Mouse (Mus musculus): Measurements from ENCODE around the gene Gipc2. TPM values are rescaled to one million over a fixed set of nuclear protein-coding genes. Genes with fewer than 3 reads are reported as not detected.

The Gipc2 gene
- not detected for polyA plus RNA-seq (2017; shearing (Covaris generic))

GRCm38 (mm10) chr3:152166099-152166423 is at the start of gene Gipc2:
Gipc2 (minus strand) TSS chr3:152166230.

GRCm38 (mm10) chr3:152209967-152210634 is 44.1 kb upstream of the Gipc2 start, which contains the start of the genes Dnajb4 and Fubp1:
Dnajb4 (minus strand) TSS chr3:152210302.
Fubp1 (plus strand) TSS chr3:152210422.

Other genes starting within 250 kb of the Gipc2 start
- gene Dnajb4, start 44.1 kb upstream of the Gipc2 start, polyA plus RNA-seq (2017; shearing (Covaris generic)), result 11.9 TPM
- gene Fubp1, start 44.2 kb upstream of the Gipc2 start, polyA plus RNA-seq (2017; shearing (Covaris generic)), result 219 TPM
- 0.53 TPM for gene Nexn, start 100.1 kb upstream of the Gipc2 start, polyA plus RNA-seq (2017; shearing (Covaris generic))
- 18.7 TPM for gene Miga1, start 174.2 kb upstream of the Gipc2 start, polyA plus RNA-seq (2017; shearing (Covaris generic))
- gene Usp33, start 180.2 kb upstream of the Gipc2 start, polyA plus RNA-seq (2017; shearing (Covaris generic)), result 68.7 TPM
- 60.3 TPM for gene Zzz3, start 229.2 kb upstream of the Gipc2 start, polyA plus RNA-seq (2017; shearing (Covaris generic))